Mouse (Mus musculus) stomach, embryonic 15.5 days (tissue): Measurements from ENCODE around the gene Bicra. TPM values are rescaled to one million over a fixed set of nuclear protein-coding genes. Genes with fewer than 3 reads are reported as not detected.

Experiments
- ATAC-seq: fragments of 200-750 bp; cut with Nextera tagmentation; 2 replicates; pipeline ENCODE4 v1.8.0; 2017; ENCODE audit warnings: low read depth, moderate number of reproducible peaks, moderate TSS enrichment; ENCODE audit not compliant: insufficient read depth, low FRiP score
- H3K27ac ChIP-seq: fragments of 300-500 bp; sonication (generic); 2 replicates; pipeline ENCODE4 v1.5.1; 2015; ENCODE audit warnings: mild to moderate bottlenecking, inconsistent platforms
- H3K27me3 ChIP-seq: fragments of 300-500 bp; sonication (generic); replicated peaks from 2 replicates; pipeline ENCODE4 v1.6.1; 2015; ENCODE audit warnings: inconsistent platforms
- H3K36me3 ChIP-seq: fragments of 300-500 bp; sonication (generic); 2 replicates; pipeline ENCODE4 v1.6.1; 2015; ENCODE audit warnings: inconsistent platforms
- H3K4me1 ChIP-seq: fragments of 300-500 bp; sonication (generic); 2 replicates; pipeline ENCODE4 v1.6.1; 2015; ENCODE audit warnings: inconsistent platforms
- H3K4me2 ChIP-seq: fragments of 300-500 bp; sonication (generic); 2 replicates; pipeline ENCODE4 v1.6.1; 2015; ENCODE audit warnings: mild to moderate bottlenecking, inconsistent platforms
- H3K4me3 ChIP-seq: fragments of 300-500 bp; sonication (generic); replicated peaks from 2 replicates; pipeline ENCODE4 v1.5.1; 2015; ENCODE audit warnings: inconsistent platforms
- H3K9ac ChIP-seq: fragments of 300-500 bp; sonication (generic); 2 replicates; pipeline ENCODE4 v1.6.1; 2015; ENCODE audit warnings: inconsistent platforms
- H3K9me3 ChIP-seq: fragments of 300-500 bp; sonication (generic); 2 replicates; pipeline ENCODE4 v1.6.1; 2016; ENCODE audit warnings: inconsistent platforms
- WGBS: fragments of 180-500 bp; shearing (Covaris S2); methylation state at CpG from one replicate; pipeline ENCODE4 v1.1.7; 2015; 5-methylcytosine and 5-hydroxymethylcytosine counted together
- polyA plus RNA-seq: library from polyadenylated mRNA; unstranded; fragments of >200 nt; fragmentation: Nextera tagmentation; extraction: Ambion mirVana; gene quantifications from 2 replicates; pipeline ENCODE4 v1.2.1, GENCODE M21; 2015

Gene Bicra
- polyA plus RNA-seq, 1 experiment from 2014 or later: 5.8 TPM

- H3K4me2 ChIP-seq: peak overlapping the region; percentile 48
- H3K27me3 ChIP-seq: no peaks in the 10 kb centered on the region
- H3K36me3 ChIP-seq: peaks cover 6% of the 10 kb centered on the region
- no peaks in the 10 kb centered on the region for H3K9me3 ChIP-seq
- peaks cover 32% of the 10 kb centered on the region for H3K4me1 ChIP-seq
- WGBS: 24% methylated on average over 12 of the region's 12 CpGs
- ATAC-seq: peak; percentile 75
- peak overlapping the region; percentile 12 for H3K4me3 ChIP-seq
- H3K9ac ChIP-seq: no peak overlapping the region
- peak overlapping the region; percentile 94 for H3K27ac ChIP-seq
Observed at GRCm38 (mm10) chr7:15962311-15963288, 85.1 kb downstream of the Bicra start.

GRCm38 (mm10) chr7:15961798-15962197 is 85.9 kb downstream of the Bicra start:
- Histone ChIP-seq H3K4me1 (peaks cover 32% of the 10 kb centered on the region), H3K9ac (no peak overlapping the region), H3K27ac (peak overlapping the region; percentile 94), H3K36me3 (peaks cover 11% of the 10 kb centered on the region), H3K4me2 (no peak overlapping the region), H3K9me3 (no peaks in the 10 kb centered on the region), H3K27me3 (0 out of 2 replicates have a peak, but pooled peaks cover 3% of the 10 kb centered on the region), H3K4me3 (no peak overlapping the region)
- ATAC-seq: no peak
- 85% methylated on average over 7 of the region's 7 CpGs for whole genome bisulfite sequencing

GRCm38 (mm10) chr7:15961239-15961638 is 86.5 kb downstream of the Bicra start:
- peaks cover 32% of the 10 kb centered on the region for H3K4me1 ChIP-seq
- H3K27ac ChIP-seq: peak overlapping the region; percentile 94; the same call in 1 of the 2 replicates
- 47% methylated on average over 4 of the region's 4 CpGs for WGBS
- H3K27me3 ChIP-seq: 0 out of 2 replicates have a peak, but pooled peaks cover 3% of the 10 kb centered on the region
- no peak overlapping the region for H3K4me2 ChIP-seq
- ATAC-seq: no peak
- H3K36me3 ChIP-seq: peaks cover 11% of the 10 kb centered on the region
- no peak overlapping the region for H3K9ac ChIP-seq
- no peaks in the 10 kb centered on the region for H3K9me3 ChIP-seq
- no peak overlapping the region for H3K4me3 ChIP-seq

GRCm38 (mm10) chr7:15960691-15961090 is 87.0 kb downstream of the Bicra start:
- Histone ChIP-seq H3K4me1 (peaks cover 32% of the 10 kb centered on the region), H3K4me3 (no peak overlapping the region), H3K27me3 (0 out of 2 replicates have a peak, but pooled peaks cover 3% of the 10 kb centered on the region), H3K4me2 (no peak overlapping the region), H3K9me3 (no peaks in the 10 kb centered on the region), H3K27ac (no peak overlapping the region), H3K36me3 (peaks cover 15% of the 10 kb centered on the region), H3K9ac (no peak overlapping the region)
- 47% methylated on average over 4 of the region's 4 CpGs for WGBS
- ATAC-seq: no peak

- 61% methylated on average over 5 of the region's 5 CpGs for WGBS
- ATAC-seq: no peak
- Histone ChIP-seq H3K9me3 (no peaks in the 10 kb centered on the region), H3K4me2 (no peak overlapping the region), H3K4me1 (peaks cover 7% of the 10 kb centered on the region; the same call in 1 of the 2 replicates), H3K27ac (peak overlapping the region; percentile 18; the same call in 1 of the 2 replicates), H3K9ac (no peak overlapping the region), H3K27me3 (0 out of 2 replicates have a peak, but pooled peaks cover 3% of the 10 kb centered on the region), H3K36me3 (peaks cover 46% of the 10 kb centered on the region), H3K4me3 (no peak overlapping the region)
Observed at GRCm38 (mm10) chr7:15956143-15956542, 91.6 kb downstream of the Bicra start.

GRCm38 (mm10) chr7:15955509-15955908 is 92.2 kb downstream of the Bicra start:
- Histone ChIP-seq H3K4me2 (peak overlapping the region; percentile 42), H3K27ac (peak overlapping the region; percentile 44; the same call in 1 of the 2 replicates), H3K9me3 (no peaks in the 10 kb centered on the region), H3K4me3 (peak overlapping the region; percentile 17; the same call in 1 of the 2 replicates), H3K9ac (no peak overlapping the region), H3K4me1 (0 out of 2 replicates have a peak, but pooled peaks cover 6% of the 10 kb centered on the region), H3K27me3 (0 out of 2 replicates have a peak, but pooled peaks cover 3% of the 10 kb centered on the region), H3K36me3 (peaks cover 46% of the 10 kb centered on the region)
- 14% methylated on average over 7 of the region's 7 CpGs for WGBS
- ATAC-seq: no peak

- Histone ChIP-seq H3K27me3 (0 out of 2 replicates have a peak, but pooled peaks cover 3% of the 10 kb centered on the region), H3K4me2 (peak overlapping the region; percentile 42), H3K36me3 (peaks cover 48% of the 10 kb centered on the region), H3K27ac (peak overlapping the region; percentile 44; the same call in 1 of the 2 replicates), H3K9me3 (no peaks in the 10 kb centered on the region), H3K9ac (no peak overlapping the region), H3K4me1 (0 out of 2 replicates have a peak, but pooled peaks cover 6% of the 10 kb centered on the region), H3K4me3 (peak overlapping the region; percentile 17; the same call in 1 of the 2 replicates)
- peak; percentile 54 for ATAC-seq
- WGBS: 15% methylated on average over 21 of the region's 21 CpGs
Observed at GRCm38 (mm10) chr7:15954978-15955443, 92.7 kb downstream of the Bicra start.

- Histone ChIP-seq H3K36me3 (peaks cover 50% of the 10 kb centered on the region), H3K4me3 (no peak overlapping the region), H3K27me3 (0 out of 2 replicates have a peak, but pooled peaks cover 3% of the 10 kb centered on the region), H3K4me1 (peaks cover 8% of the 10 kb centered on the region; the same call in 1 of the 2 replicates), H3K27ac (no peak overlapping the region), H3K9me3 (no peaks in the 10 kb centered on the region), H3K9ac (no peak overlapping the region), H3K4me2 (no peak overlapping the region)
- ATAC-seq: 0 out of 2 replicates have a peak, but pooled peaks have one; percentile 19
- WGBS: 88% methylated on average over 7 of the region's 7 CpGs
Observed at GRCm38 (mm10) chr7:15954436-15954835, 93.3 kb downstream of the Bicra start.

GRCm38 (mm10) chr7:15953307-15954074 is 94.2 kb downstream of the Bicra start:
- no peaks in the 10 kb centered on the region for H3K9me3 ChIP-seq
- no peak overlapping the region for H3K27ac ChIP-seq
- 0 out of 2 replicates have a peak, but pooled peaks cover 3% of the 10 kb centered on the region for H3K27me3 ChIP-seq
- no peak for ATAC-seq
- H3K4me3 ChIP-seq: no peak overlapping the region
- H3K9ac ChIP-seq: no peak overlapping the region
- H3K4me2 ChIP-seq: no peak overlapping the region
- H3K36me3 ChIP-seq: peaks cover 50% of the 10 kb centered on the region
- peaks cover 17% of the 10 kb centered on the region for H3K4me1 ChIP-seq
- WGBS: 85% methylated on average over 13 of the region's 13 CpGs

GRCm38 (mm10) chr7:15952416-15952815 is 95.3 kb downstream of the Bicra start:
- H3K4me2 ChIP-seq: no peak overlapping the region
- H3K4me1 ChIP-seq: peaks cover 25% of the 10 kb centered on the region
- peak; percentile 24; the same call in 1 of the 2 replicates for ATAC-seq
- H3K9ac ChIP-seq: no peak overlapping the region
- no peaks in the 10 kb centered on the region for H3K9me3 ChIP-seq
- no peak overlapping the region for H3K4me3 ChIP-seq
- WGBS: 67% methylated on average over 3 of the region's 3 CpGs
- peaks cover 42% of the 10 kb centered on the region for H3K36me3 ChIP-seq
- no peak overlapping the region for H3K27ac ChIP-seq
- 0 out of 2 replicates have a peak, but pooled peaks cover 2% of the 10 kb centered on the region for H3K27me3 ChIP-seq

- no peaks in the 10 kb centered on the region for H3K27me3 ChIP-seq
- H3K9ac ChIP-seq: no peak overlapping the region
- WGBS: 80% methylated on average over 15 of the region's 15 CpGs
- H3K4me1 ChIP-seq: peaks cover 27% of the 10 kb centered on the region
- H3K36me3 ChIP-seq: peaks cover 30% of the 10 kb centered on the region
- no peak for ATAC-seq
- no peak overlapping the region for H3K27ac ChIP-seq
- H3K4me3 ChIP-seq: no peak overlapping the region
- no peak overlapping the region for H3K4me2 ChIP-seq
- H3K9me3 ChIP-seq: no peaks in the 10 kb centered on the region
Observed at GRCm38 (mm10) chr7:15950008-15950407, 97.7 kb downstream of the Bicra start.
